Mouse (Mus musculus) cerebellum, adult 2 months (tissue): ENCODE data around the gene Map1s.

ENCODE experiments used
- CTCF ChIP-seq: fragments of 200-500 bp; IDR thresholded peaks from 2 replicates; pipeline ENCODE4 v1.5.1; 2011; ENCODE audit warnings: low read depth, mild to moderate bottlenecking, control low read depth, low read length, moderate library complexity, borderline replicate concordance; ENCODE audit not compliant: insufficient read depth
- POLR2A ChIP-seq: fragments of 200-500 bp; IDR thresholded peaks from 2 replicates; pipeline ENCODE4 v1.6.1; 2011; ENCODE audit warnings: low read length, control low read depth, borderline replicate concordance; ENCODE audit not compliant: insufficient read depth

DNA sequence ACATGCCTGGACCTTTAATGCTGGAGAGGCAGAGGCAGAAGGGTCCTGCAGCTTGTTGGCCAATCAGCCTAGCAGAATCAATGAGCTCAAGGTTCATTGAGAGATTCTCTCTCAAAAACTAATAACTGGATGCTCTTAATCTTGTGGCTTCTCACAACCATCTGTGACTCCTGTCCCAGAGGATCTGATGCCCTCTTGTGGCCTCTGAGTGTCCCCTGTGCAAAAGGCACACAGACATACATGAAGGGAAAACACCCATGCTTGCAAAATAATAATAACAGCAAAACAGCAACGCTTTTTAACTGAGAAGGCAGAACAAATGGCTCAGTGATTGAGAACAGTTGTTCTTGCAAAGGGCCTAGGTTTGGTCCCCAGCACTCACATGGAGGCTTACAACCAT is 44.1 kb downstream of the Map1s start:
- TF ChIP-seq POLR2A: no peak
- peak; percentile 2; the same call in 1 of the 2 replicates for TF ChIP-seq CTCF
